Mouse (Mus musculus) right cerebral cortex, postnatal 4 days (tissue): ENCODE results near the gene Banf2.

Experiments used
- DNase-seq: peaks from one replicate; pipeline ENCODE4 v3.0.0-alpha.2; 2022

Gene Banf2

DNA sequence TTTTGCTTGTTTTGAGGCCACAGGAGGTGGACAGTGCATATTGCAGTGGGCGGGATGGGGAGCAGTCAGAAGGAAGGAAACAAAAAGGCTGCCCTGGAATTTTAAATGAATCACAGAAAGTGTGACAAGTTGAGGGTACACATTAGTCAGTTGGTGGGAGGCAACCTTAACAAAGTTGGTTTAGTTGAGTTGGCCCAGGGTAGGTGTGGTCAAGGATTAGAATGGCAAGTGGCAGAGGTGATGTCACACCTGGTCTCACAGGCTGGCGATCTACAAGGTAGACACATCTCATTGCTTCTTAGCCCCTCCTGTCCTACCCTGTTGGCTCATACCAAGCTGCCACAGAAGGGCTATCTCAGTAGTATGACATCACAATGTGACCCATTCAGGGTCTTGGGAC is at the start of gene Banf2:
Gene Banf2 (plus strand): TSS at position 396 of the 400 bp plus-strand sequence.
- DNase-seq, result no peak

GRCm38 (mm10) chr2:143983482-143983881 is 49.4 kb upstream of the Banf2 start:
- no peak for DNase-seq

DNA sequence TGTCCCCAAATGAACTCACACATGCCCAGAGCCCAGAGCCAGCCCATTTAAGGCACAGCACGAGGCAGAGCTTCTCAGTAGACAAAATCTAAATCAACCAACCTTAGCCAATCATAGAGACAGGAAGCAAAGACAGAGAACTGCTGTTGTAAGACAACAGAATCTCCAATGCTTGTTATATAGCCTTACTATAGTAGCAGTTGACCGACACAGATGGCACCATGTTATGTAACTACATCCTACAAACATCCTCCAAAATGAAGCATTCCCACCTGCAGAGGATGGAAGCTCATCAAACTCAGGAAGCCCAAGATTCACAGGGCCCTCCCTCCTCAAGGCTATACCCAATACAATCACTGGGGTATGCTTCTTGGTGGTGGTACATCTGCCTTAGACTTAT is 45.4 kb upstream of the Banf2 start:
- no peak for DNase-seq

DNA sequence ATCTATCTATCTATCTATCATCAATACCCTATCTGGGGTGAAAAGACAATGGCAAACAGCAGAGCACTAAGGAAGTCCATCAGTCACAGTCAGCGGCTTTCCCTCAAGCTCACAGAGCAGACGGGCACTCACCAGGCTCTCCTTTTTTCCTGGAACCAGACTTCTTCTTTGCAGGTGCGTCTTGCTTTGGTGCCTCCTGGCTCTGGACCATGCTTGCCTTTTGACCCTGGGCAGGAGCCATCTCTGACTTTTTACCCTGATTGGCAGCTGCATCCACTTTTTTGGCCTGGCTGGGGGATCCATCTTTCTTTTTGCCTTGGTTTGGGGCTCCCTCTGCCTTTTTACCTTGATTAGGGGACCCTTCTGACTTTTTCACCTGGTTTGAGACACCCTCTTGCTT is 44.8 kb upstream of the Banf2 start:
- DNase-seq, result no peak

DNA sequence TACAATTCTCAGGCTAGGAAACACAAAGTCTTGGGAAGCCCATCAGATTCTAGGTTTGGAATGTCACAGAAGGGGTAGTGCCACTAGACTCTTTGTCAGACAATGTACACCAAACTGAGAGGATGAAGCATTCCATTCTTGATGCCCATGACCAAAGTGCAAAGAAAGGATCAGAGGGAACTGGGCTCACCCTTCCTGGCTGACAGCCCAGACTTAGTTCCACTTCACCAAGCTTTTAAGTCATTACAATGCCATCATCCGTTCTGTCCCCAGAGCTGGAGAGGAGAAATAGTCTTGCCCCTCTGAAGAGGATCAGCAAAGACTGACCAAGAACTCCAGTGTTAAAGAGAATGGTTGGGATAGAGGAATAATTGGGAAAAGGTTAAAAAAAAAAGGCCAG is 41.9 kb upstream of the Banf2 start:
- DNase-seq, result no peak

DNA sequence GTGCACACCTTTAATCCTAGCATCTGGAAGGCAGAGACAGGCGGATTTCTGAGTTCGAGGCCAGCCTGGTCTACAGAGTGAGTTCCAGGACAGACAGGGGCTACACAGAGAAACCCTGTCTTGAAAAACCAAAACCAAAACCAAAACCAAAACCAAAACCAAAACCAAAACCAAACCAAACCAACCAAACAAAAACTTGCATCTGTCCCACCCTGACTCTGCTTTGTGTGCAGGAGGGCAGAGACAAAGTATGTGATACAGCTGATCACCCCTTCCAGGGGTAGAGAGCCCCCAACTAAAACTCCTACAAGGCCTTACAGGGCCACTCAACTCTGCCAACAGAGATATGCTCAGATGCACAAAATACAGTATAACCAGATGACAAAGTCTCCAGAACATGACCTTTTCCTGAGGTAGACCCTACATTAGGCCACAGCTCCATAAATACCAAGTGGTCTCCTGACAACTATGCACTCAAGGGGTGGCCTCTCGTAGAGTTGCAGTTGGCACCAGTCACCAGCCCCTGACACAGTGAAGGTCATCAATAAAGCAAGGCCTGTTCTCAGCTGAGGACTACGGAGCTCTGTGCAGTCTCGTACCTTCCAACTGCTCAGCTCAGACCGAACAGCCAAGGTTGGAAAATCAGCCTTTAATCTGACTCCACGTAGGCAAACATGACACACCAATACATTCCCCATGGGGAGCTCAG is 40.7 kb upstream of the Banf2 start:
- DNase-seq, result no peak

- DNase-seq, result no peak
Observed at GRCm38 (mm10) chr2:143992977-143993376, 39.9 kb upstream of the Banf2 start.

DNA sequence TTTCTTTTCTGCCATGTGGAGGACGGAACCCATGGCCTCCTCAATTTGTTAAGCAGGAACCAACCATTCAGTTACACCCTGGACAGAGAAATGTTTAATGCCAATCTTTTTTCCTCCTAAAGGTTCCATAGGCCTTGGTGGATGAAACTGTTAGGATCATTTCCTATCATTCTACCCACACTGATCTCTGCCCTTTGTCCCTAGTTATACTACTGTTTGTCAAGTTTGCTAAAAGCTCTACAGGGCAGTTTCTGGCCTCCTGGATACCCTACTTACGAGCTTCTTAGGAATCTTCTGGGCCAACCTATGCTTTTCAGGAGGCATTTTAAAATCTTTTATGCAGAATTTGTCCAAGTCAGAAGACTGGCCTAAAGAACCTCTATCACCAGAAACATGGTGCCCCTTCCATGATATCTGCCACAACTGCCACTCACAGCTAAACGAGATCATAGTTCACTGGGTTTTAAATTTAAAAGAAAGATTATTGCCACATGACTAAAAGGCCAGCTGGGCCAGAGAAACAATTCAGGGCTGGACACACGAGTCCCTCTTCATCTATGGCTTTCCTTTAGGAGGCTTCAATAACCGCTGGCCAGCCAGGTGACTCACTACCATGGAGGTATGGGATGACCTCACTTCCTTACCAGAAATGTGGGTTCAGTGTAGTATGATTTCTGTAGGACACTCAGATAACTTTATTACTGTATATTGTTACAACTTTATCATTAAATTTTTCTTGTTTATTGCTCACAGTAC is 30.5 kb upstream of the Banf2 start:
- no peak for DNase-seq

DNA sequence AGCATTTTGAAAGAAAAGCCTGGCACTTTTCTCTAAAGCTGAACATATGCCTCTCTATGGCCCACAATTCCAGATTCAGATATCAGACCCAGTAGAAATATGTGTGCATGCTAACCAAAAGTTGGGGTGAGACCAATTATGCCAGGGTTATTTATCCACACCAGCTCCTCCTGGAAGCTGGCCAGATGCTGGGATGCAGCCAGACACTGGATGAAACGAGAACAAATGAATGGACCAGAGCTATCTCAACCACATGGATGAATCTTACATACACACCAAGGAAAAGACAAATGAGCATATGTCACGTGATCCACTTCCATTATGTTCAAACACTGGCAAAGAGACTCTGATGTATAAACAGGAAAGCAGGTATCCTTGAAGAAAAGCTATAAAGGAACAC is 29.3 kb upstream of the Banf2 start:
- DNase-seq, result peak; percentile 37

- DNase-seq, result no peak
Observed at GRCm38 (mm10) chr2:144005166-144005955, 27.5 kb upstream of the Banf2 start.

GRCm38 (mm10) chr2:144006686-144007085 is 26.2 kb upstream of the Banf2 start:
- no peak for DNase-seq

- no peak for DNase-seq
Observed at GRCm38 (mm10) chr2:144007211-144007610, 25.6 kb upstream of the Banf2 start.

GRCm38 (mm10) chr2:144009081-144009480 is 23.8 kb upstream of the Banf2 start:
- DNase-seq, result no peak

GRCm38 (mm10) chr2:144009551-144010281 is 23.1 kb upstream of the Banf2 start:
- DNase-seq, result no peak

- DNase-seq, result peak; percentile 78
Observed at GRCm38 (mm10) chr2:144010282-144011044, 22.4 kb upstream of the Banf2 start.

DNA sequence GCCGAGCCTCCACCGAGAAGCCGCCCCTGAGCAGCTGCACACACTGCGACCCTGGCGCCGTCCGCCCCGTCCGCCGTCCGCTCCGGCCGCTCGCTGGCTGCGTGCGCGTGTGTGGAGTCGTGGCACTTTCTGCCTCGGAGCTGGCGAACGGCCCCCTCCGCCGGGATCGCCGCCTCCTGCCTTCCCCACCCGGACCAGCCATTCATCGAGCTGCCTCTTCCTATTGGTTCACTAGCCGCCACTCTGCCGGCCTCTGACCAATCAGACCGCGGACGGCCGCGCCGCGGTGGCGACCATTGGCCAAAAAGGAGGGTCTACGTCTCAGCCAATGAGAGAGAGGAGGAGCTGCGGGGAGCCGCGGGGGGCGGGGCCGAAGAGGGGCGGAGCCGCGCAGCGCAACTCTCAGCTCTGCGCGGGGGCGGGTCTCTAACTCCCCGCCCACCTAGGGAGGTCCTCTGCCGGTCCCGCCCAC is 21.7 kb upstream of the Banf2 start, which contains the start of gene Rrbp1:
Gene Rrbp1 (minus strand): TSS at position 184 of the 472 bp plus-strand sequence.
- peak; percentile 97 for DNase-seq

DNA sequence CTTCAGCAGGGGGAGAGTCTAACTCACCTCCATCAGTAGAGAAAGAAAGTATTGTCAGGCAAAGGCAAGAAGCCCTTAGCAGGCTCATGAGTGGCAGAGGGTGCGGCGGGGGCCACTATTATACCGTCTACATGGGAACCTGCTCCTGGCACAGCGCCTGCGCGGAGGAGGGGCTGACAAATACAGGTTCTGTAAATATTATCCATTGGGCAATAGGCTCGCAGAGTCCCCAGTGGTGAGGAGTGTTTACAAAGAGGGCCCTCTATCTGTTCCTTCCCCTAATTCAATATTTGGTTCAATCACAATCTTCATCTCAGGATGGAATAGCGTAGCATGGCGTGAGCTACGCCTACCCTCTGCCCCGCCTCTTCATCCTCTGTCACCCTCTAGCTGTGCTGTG is 18.8 kb upstream of the Banf2 start:
- DNase-seq, result no peak

GRCm38 (mm10) chr2:144014481-144014880 is 18.4 kb upstream of the Banf2 start:
- DNase-seq, result no peak

- no peak for DNase-seq
Observed at GRCm38 (mm10) chr2:144015861-144016260, 17.0 kb upstream of the Banf2 start.

DNA sequence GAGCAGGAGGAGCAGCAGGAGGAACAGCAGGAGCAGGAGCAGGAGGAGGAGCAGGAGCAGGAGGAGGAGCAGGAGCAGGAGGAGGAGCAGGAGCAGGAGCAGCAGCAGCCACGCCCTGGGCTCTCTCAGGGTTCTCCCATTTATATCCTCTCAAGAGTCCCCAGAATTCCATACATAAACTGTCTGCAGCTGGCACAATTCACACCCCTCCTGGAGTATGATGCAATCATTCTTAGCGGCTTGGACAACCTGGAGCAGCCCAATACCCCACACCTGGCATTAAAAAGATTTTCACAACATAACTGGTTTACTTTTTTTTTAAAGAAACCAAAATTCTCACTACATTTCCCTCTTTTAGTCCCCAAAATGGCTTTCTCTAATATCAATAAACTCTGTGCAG is 12.9 kb upstream of the Banf2 start:
- no peak for DNase-seq

DNA sequence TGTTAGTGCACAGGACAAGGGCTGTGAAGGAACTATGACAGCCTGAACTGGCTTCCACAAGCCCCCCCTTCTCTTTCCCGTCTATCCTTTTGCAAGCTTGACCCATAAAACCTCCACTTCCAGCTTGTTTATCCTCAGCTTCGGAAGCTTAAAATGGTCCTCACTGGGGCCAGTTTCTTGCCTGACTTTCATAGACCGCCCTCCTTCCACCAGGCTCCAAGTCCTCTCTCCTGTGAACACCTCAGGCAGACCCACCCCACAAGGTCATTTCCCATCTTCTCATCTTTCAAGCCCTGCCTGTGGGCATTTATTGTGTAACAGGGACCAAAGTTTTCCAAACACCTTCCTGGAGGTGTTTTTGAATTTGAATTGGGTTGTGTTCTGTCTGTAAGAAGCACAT is 10.4 kb upstream of the Banf2 start:
- no peak for DNase-seq

DNA sequence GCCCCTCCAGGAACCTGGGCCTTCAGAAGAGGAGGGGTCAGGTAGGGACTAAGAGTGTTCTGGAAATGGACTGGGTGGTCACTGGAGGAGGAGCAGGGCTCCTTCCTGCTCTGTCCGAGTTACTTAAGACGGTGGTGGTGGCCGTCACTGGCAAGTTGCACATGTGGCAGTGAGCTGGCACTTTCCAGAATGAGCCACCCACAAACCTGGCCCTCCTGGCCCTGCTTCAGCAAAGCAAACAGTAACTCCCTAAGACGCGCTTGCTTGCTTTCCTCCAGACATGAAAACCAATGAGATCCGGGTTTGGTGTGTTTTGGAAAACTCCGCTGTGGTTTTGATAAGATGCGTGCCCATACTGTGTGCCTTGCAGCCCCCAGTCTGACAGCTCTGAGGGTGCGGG is 7.5 kb upstream of the Banf2 start:
- DNase-seq, result no peak
